Mouse (Mus musculus): ENCODE data around the gene March6.

The March6 gene

DNA sequence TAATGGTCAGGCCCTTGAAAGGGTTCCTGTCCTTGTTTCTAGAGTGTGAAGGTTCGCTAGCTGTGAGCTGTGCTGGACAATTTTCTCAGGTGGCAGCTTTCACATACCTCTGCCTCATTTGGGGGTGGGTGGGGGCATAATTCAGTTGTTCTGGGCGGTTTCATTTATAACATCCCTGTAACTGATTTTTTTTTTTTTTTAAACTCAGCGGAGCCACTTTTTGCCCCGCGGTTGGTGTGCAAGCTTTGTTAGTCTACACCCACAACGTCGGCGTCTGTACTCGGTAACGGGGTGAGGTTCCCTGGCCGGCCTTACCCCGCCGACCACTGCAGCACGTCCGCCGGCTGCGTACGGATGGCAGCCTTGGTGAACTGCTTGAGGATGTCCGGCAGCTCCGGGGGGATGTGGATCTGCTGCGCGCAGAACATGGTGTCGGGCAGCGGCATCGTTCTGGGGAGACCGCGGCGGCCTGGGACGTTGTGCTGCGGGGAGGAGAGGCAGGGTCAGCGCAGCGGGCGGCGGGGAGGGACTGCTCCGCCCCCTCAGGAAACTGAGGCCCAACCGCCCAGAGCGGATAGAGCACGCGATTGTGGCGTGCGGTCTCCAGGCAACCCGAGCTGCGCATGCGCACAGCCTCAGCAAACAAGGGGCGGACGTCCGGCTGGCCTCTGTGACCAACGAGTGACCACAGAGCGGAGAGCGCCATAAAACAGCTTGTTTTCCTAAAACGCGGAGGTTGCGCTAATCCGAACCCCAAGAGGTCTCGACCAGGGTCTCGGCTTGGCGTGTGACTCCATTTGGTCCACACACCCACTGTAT, 77.5 kb downstream of the March6 start, which contains the start of gene Ropn1l:
Gene Ropn1l, minus strand, starts transcription at position 640 of the 819 bp plus-strand sequence.
- DNase-seq (ENCODE audit: low spot score): peak; percentile 91

DNA sequence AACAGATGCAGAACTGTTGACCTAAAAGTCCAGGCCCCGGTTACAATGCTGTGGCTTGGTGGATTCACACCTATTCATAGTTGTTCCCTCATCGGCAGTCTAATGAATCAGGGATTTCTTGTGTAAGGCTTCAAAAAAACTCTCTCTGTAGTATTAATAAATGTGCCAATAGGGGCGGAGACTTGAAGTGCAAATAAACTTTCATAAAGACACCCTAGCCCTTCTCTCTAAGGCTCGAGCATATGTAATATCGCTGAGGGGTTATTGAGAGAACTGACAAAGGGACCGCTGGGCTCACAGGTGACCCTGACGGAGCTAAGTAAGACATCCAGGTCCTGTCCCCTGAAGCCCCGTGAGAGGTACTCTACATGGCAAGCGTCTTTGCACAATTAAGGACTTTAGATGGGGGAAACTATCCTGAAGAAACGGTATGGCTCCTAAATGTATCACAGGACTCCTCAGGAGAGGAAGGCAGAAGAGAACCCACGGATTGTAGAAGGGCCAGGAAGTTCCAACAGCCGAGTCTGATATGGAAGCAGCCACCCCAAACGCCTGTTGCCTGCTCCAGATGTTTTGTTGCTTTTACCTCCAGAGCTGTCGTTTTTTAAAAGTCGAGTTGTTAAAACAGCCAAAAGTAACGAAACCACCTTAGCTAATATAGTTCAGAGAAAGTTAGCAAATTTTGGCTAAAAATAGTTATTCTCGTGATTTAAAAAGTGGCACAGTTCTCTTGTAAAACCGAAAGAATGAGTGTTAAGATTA, 78.3 kb downstream of the March6 start:
- no peak for DNase-seq (ENCODE audit: low spot score)

GRCm38 (mm10) chr15:31449772-31450171, 81.1 kb downstream of the March6 start:
- DNase-seq (ENCODE audit: low spot score): no peak

GRCm38 (mm10) chr15:31447121-31447520, 83.7 kb downstream of the March6 start:
- DNase-seq (ENCODE audit: low spot score): no peak

- DNase-seq (ENCODE audit: low spot score): no peak
These were observed 88.2 kb downstream of the March6 start for GRCm38 (mm10) chr15:31442698-31443097.

GRCm38 (mm10) chr15:31441996-31442395, 88.9 kb downstream of the March6 start:
- no peak for DNase-seq (ENCODE audit: low spot score)

GRCm38 (mm10) chr15:31436811-31437210, 94.0 kb downstream of the March6 start:
- no peak for DNase-seq (ENCODE audit: low spot score)

DNA sequence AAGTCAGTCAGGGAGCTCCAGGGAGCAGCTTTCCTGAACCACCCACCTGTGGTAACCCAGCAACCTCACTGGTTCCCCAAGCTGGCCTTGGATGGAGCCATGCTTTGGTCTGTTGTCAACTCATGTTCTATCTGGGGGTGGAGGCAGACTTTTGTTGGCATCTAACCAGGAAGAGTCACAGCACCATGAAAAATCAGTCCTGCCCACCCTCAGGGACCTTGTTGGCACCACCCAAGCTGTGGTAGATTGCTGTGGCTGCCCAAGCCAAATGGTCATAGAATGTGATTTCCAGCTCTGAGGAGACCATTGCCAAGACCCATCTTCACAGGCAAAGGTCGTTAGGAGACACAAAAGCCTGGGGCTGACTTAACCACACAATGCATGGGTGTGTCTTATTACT, 94.8 kb downstream of the March6 start:
- DNase-seq (ENCODE audit: low spot score): no peak

DNA sequence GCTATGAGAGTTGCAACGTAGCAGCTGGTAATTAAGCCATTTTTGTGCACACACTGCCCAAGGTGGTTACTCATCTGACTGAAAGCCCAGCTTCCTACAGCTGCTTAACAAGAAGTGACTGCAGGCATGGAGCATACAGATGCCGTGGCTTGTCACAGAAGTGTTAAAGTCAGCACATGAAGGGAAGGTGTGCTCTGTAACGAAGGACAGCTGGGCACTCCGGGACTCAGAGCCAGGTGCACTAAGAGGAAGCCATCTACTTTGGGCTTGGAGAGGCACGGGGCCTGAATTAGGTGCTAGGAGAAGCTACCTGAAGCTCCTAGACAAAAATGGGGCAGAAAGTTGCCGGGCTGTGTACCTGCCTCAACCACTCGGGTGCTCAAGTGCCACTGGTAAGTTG, 97.1 kb downstream of the March6 start:
- DNase-seq (ENCODE audit: low spot score): no peak

- no peak for DNase-seq (ENCODE audit: low spot score)
These were observed 99.0 kb downstream of the March6 start for GRCm38 (mm10) chr15:31431847-31432246.

- no peak for DNase-seq (ENCODE audit: low spot score)
These were observed 100.8 kb downstream of the March6 start for GRCm38 (mm10) chr15:31430014-31430413.

- no peak for DNase-seq (ENCODE audit: low spot score)
These were observed 101.4 kb downstream of the March6 start for GRCm38 (mm10) chr15:31429429-31429828.

DNA sequence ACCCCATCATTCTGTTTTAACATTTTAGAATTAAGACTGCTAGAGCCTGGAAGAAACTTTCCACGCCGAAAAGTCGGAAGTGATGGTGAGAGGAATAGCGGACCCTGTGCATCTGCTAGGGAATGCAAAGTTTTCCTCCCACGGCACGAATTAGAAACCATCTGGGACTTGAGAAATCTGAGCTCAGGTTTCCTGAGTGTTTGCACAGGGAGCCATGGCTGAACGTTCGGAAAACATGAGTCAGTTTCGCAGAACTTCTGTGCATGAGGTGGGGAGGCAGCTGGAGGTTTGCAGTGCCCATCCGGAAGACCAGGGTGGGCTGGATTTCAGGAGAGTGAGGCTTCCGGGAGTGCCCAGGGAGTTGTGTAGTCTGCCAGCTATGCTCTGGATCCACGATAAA, 102.3 kb downstream of the March6 start:
- no peak for DNase-seq (ENCODE audit: low spot score)

- no peak for DNase-seq (ENCODE audit: low spot score)
These were observed 103.5 kb downstream of the March6 start for GRCm38 (mm10) chr15:31427390-31427789.

- DNase-seq (ENCODE audit: low spot score): no peak
These were observed 104.7 kb downstream of the March6 start for GRCm38 (mm10) chr15:31426066-31426706.

GRCm38 (mm10) chr15:31422649-31423369, 108.0 kb downstream of the March6 start:
- DNase-seq (ENCODE audit: low spot score): no peak

GRCm38 (mm10) chr15:31419037-31419436, 111.8 kb downstream of the March6 start:
- DNase-seq (ENCODE audit: low spot score): no peak

GRCm38 (mm10) chr15:31418686-31419024, 112.2 kb downstream of the March6 start:
- DNase-seq (ENCODE audit: low spot score): no peak

DNA sequence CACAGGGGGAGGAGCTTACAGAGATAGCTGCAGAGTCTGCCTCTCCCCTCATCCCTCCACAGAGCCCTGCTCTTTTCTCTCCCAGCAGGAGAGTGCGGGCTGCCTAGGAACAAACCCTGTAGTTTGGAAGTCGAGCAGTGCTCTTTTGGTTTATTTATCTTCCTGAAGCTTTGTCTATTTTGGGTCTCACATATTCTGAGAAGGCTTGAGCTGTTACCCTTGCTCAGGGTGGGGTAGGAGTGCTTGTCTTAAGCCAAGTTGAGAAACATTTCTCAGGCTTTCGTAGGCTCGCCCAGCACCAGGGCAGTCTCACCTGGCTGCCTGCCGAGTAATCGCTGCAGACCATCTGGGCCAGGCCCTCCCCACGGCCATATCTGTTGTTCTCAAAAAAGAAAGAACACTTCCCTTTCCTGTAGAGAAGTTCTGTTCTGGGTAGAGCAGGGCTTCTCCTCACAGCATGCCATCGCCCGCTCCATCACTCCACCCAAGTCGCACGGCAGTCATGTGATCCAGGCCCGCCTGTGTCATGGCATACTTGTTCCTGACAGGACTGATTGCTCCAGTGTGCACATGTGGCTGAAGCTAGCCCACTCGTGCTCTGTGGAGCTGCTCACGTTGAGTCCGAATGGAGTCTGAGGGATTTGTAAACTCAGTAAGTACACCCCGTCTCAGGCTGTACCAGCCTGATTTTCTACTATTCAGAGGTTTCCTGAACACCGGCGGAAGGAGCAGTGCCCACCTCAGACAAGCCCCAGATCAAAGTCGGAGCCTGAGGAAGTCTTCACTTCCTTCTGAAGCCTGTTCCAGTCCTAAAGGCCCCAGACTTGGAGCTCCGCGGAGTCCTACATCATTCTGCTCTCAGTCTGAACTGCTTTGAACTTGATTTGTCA, 112.8 kb downstream of the March6 start:
- no peak for DNase-seq (ENCODE audit: low spot score)

GRCm38 (mm10) chr15:31417409-31417795, 113.5 kb downstream of the March6 start:
- no peak for DNase-seq (ENCODE audit: low spot score)

DNA sequence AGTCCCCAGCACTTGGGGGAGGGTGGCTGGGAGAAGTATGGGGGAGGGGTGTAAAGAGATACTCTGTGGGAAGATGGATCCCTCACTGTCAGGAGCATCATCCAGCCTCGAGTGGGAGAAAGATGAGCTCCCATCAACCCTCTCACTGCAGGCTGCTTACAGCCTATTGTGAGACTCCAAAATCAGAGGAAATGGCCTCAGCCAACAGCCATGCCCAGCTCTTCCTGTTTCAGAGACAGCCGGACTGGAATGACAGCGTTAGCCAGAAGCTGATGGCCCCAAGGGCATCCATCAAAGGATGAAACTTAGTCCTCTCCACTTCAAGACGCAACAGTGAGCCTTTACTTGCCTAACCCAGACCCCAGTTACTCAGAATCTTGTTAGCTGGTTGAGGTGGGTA, 115.7 kb downstream of the March6 start:
- DNase-seq (ENCODE audit: low spot score): no peak

Measured in ovary, adult 18-20 months (tissue).